Mouse (Mus musculus): Measurements from ENCODE around the gene Trmt44. TPM values are rescaled to one million over a fixed set of nuclear protein-coding genes. Genes with fewer than 3 reads are reported as not detected.

Gene Trmt44
- polyA plus RNA-seq, 1 experiment = 10.2 TPM

DNA sequence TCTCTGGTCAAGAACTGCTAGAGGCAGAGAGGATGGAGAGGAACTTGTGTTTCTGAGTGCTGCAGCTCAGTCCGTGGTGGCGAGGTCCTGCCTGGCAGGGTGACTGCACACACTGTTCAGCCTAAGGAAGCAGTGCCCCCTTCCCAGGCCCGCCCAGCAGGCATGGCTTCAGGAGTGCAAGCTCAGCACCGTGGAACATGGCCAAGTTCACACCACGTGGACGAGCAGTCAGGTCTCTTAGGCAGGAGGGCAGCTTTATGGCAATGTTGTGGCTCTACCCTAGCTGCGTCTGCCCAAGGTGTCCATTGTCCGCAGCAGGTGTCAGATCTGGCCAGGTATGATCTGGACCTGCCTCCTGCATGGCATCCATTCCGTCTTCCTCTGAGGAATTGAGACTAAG, 36.3 kb upstream of the Trmt44 start:
- no peak overlapping the region for H3K4me3 ChIP-seq (ENCODE audit: low read depth, low read length)
- no peak overlapping the region for H3K27ac ChIP-seq (ENCODE audit: insufficient read depth, low read length)
- TF ChIP-seq POLR2A (IDR thresholded peaks at IDR 0.05; ENCODE audit: insufficient read depth, low read length) (no peak), CTCF (IDR thresholded peaks at IDR 0.05; ENCODE audit: low read depth, low read length) (no peak), EP300 (IDR thresholded peaks at IDR 0.05; ENCODE audit: insufficient read depth, low read depth, low read length) (no peak)
- H3K9ac ChIP-seq (ENCODE audit: low read depth, poor library complexity, severe bottlenecking) = no peak overlapping the region
- peaks cover 2% of the 10 kb centered on the region for H3K4me1 ChIP-seq (ENCODE audit: control insufficient read depth, insufficient read depth, low read length)
- no peaks in the 10 kb centered on the region for H3K27me3 ChIP-seq (ENCODE audit: control insufficient read depth, insufficient read depth, low read length, poor library complexity, severe bottlenecking)
- no peaks in the 10 kb centered on the region for H3K9me3 ChIP-seq (replicated peaks; ENCODE audit: control insufficient read depth, insufficient read depth, low read length, poor library complexity, severe bottlenecking)
- H3K36me3 ChIP-seq (ENCODE audit: control insufficient read depth, insufficient read depth, low read length, poor library complexity, severe bottlenecking) = no peaks in the 10 kb centered on the region

DNA sequence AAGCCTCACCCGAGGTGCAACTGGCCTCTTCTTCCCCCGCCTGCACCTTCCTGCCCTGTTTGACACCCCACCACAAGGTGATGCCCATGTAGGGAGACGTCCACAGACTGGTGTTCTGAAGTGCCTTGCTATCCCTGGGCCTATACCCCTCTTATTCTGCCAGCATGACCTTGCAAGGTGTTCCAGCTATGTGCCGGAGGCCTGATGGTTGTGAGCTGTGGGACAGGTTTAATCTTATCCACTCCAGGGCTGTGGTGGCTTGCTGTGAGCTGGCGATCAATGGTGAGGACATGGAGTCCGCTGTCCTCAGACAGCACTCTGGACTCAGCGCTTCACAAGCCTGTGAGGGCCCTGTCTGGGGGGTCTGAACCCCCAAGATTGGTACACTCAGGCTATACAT, 35.5 kb upstream of the Trmt44 start:
- TF ChIP-seq EP300 (IDR thresholded peaks at IDR 0.05; ENCODE audit: insufficient read depth, low read depth, low read length) (no peak), CTCF (IDR thresholded peaks at IDR 0.05; ENCODE audit: low read depth, low read length) (no peak), POLR2A (IDR thresholded peaks at IDR 0.05; ENCODE audit: insufficient read depth, low read length) (no peak)
- H3K4me1 ChIP-seq (ENCODE audit: control insufficient read depth, insufficient read depth, low read length) = peaks cover 2% of the 10 kb centered on the region
- H3K4me3 ChIP-seq (ENCODE audit: low read depth, low read length) = no peak overlapping the region
- no peak overlapping the region for H3K9ac ChIP-seq (ENCODE audit: low read depth, poor library complexity, severe bottlenecking)
- H3K9me3 ChIP-seq (replicated peaks; ENCODE audit: control insufficient read depth, insufficient read depth, low read length, poor library complexity, severe bottlenecking) = no peaks in the 10 kb centered on the region
- no peaks in the 10 kb centered on the region for H3K27me3 ChIP-seq (ENCODE audit: control insufficient read depth, insufficient read depth, low read length, poor library complexity, severe bottlenecking)
- H3K27ac ChIP-seq (ENCODE audit: insufficient read depth, low read length) = no peak overlapping the region
- no peaks in the 10 kb centered on the region for H3K36me3 ChIP-seq (ENCODE audit: control insufficient read depth, insufficient read depth, low read length, poor library complexity, severe bottlenecking)

DNA sequence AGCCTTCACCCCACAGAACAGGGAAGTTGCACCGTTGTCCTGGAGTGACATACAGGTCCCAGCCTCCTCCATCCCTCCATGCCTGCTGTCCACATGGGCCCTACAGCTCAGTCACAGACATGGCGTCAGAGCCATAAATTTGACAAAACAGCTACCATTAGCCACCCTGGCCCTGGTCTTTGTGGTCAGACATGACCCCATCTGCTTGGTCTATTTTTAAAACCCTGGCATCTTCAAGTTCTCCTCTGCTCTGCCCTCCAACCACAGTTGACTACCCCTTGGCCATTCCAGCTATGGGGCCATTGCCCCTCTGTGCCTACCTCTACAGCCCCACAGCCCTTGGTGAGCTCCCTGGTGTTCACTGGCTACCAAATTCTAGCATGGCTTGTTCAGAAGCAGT, 35.1 kb upstream of the Trmt44 start:
- H3K27me3 ChIP-seq (ENCODE audit: control insufficient read depth, insufficient read depth, low read length, poor library complexity, severe bottlenecking) = no peaks in the 10 kb centered on the region
- H3K4me1 ChIP-seq (ENCODE audit: control insufficient read depth, insufficient read depth, low read length) = peaks cover 2% of the 10 kb centered on the region
- H3K36me3 ChIP-seq (ENCODE audit: control insufficient read depth, insufficient read depth, low read length, poor library complexity, severe bottlenecking) = no peaks in the 10 kb centered on the region
- TF ChIP-seq EP300 (IDR thresholded peaks at IDR 0.05; ENCODE audit: insufficient read depth, low read depth, low read length) (no peak), CTCF (IDR thresholded peaks at IDR 0.05; ENCODE audit: low read depth, low read length) (no peak), POLR2A (IDR thresholded peaks at IDR 0.05; ENCODE audit: insufficient read depth, low read length) (no peak)
- H3K9ac ChIP-seq (ENCODE audit: low read depth, poor library complexity, severe bottlenecking) = no peak overlapping the region
- H3K9me3 ChIP-seq (replicated peaks; ENCODE audit: control insufficient read depth, insufficient read depth, low read length, poor library complexity, severe bottlenecking) = no peaks in the 10 kb centered on the region
- H3K4me3 ChIP-seq (ENCODE audit: low read depth, low read length) = no peak overlapping the region
- H3K27ac ChIP-seq (ENCODE audit: insufficient read depth, low read length) = no peak overlapping the region

DNA sequence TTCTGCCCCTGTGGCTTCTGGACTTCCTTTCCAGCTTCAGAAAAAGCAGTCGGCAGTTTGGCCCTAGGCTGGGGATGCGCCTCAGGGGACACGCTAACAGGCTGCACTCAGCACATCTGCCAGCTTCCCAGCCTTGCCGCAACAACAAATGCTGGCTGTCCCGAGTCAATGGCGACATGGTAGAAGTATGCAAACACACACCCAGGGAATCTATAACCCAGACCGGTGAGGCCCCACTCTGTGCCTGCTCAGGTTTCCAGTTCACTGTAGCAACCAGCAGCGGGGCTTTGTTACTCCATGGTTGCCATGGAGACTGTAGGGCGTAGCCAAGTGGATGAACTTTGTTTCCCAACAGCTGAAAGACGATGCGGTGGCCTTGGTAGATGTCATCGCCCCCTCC, 34.5 kb upstream of the Trmt44 start:
- TF ChIP-seq EP300 (IDR thresholded peaks at IDR 0.05; ENCODE audit: insufficient read depth, low read depth, low read length) (no peak), CTCF (IDR thresholded peaks at IDR 0.05; ENCODE audit: low read depth, low read length) (no peak), POLR2A (IDR thresholded peaks at IDR 0.05; ENCODE audit: insufficient read depth, low read length) (no peak)
- H3K27ac ChIP-seq (ENCODE audit: insufficient read depth, low read length) = no peak overlapping the region
- H3K9ac ChIP-seq (ENCODE audit: low read depth, poor library complexity, severe bottlenecking) = no peak overlapping the region

DNA sequence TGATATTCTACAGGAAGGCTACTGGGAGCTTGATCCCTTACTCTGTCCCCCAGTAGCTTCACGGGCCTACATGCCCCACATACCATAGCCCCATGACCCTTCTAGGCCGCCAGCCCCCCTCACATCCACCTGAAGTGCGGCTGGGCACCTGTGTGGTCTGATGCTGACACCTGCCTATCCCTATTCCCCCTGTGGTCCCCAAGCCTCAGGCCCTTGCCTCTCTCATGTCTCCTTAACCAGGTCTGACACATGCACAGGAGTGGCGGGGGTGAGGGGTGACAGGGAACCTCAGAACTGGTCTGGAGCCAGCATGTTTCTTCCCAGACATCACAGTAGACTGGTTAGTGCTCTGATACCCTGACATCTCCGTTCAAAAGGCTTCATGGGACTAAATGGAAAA, 33.7 kb upstream of the Trmt44 start:
- H3K27me3 ChIP-seq (ENCODE audit: control insufficient read depth, insufficient read depth, low read length, poor library complexity, severe bottlenecking) = no peaks in the 10 kb centered on the region
- no peaks in the 10 kb centered on the region for H3K36me3 ChIP-seq (ENCODE audit: control insufficient read depth, insufficient read depth, low read length, poor library complexity, severe bottlenecking)
- no peak overlapping the region for H3K9ac ChIP-seq (ENCODE audit: low read depth, poor library complexity, severe bottlenecking)
- H3K4me3 ChIP-seq (ENCODE audit: low read depth, low read length) = no peak overlapping the region
- peaks cover 2% of the 10 kb centered on the region for H3K4me1 ChIP-seq (ENCODE audit: control insufficient read depth, insufficient read depth, low read length)
- H3K27ac ChIP-seq (ENCODE audit: insufficient read depth, low read length) = no peak overlapping the region
- no peak for TF ChIP-seq POLR2A (IDR thresholded peaks at IDR 0.05; ENCODE audit: insufficient read depth, low read length)
- no peak for TF ChIP-seq EP300 (IDR thresholded peaks at IDR 0.05; ENCODE audit: insufficient read depth, low read depth, low read length)
- TF ChIP-seq CTCF (IDR thresholded peaks at IDR 0.05; ENCODE audit: low read depth, low read length) = no peak
- H3K9me3 ChIP-seq (replicated peaks; ENCODE audit: control insufficient read depth, insufficient read depth, low read length, poor library complexity, severe bottlenecking) = no peaks in the 10 kb centered on the region

More for the DNA sequence above, 34.5 kb upstream of the Trmt44 start:
- no peak overlapping the region for H3K4me3 ChIP-seq (ENCODE audit: low read depth, low read length)
- peaks cover 2% of the 10 kb centered on the region for H3K4me1 ChIP-seq (ENCODE audit: control insufficient read depth, insufficient read depth, low read length)
- no peaks in the 10 kb centered on the region for H3K27me3 ChIP-seq (ENCODE audit: control insufficient read depth, insufficient read depth, low read length, poor library complexity, severe bottlenecking)
- H3K9me3 ChIP-seq (replicated peaks; ENCODE audit: control insufficient read depth, insufficient read depth, low read length, poor library complexity, severe bottlenecking) = no peaks in the 10 kb centered on the region
- H3K36me3 ChIP-seq (ENCODE audit: control insufficient read depth, insufficient read depth, low read length, poor library complexity, severe bottlenecking) = no peaks in the 10 kb centered on the region

DNA sequence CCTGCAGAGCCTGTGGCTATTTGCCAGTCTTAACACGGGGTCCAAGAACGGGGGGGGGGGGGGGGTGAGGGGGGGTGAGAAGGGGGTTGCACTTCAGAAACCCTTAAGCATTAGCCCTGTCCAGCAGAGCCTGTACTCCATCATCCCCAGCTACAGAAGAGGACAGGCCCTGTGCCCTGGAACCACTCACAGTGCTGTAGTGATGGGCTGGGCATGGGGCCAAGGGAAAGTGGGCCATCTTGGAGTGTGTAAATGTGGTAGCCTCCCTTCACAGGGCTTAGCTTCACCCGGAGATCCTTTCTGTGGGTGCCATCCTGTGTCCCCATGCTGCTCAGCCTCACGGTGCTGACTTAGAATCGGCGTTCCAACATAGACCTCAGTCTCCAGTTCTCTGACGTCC, 32.9 kb upstream of the Trmt44 start:
- Histone ChIP-seq H3K9ac (ENCODE audit: low read depth, poor library complexity, severe bottlenecking) (no peak overlapping the region), H3K9me3 (replicated peaks; ENCODE audit: control insufficient read depth, insufficient read depth, low read length, poor library complexity, severe bottlenecking) (no peaks in the 10 kb centered on the region), H3K36me3 (ENCODE audit: control insufficient read depth, insufficient read depth, low read length, poor library complexity, severe bottlenecking) (no peaks in the 10 kb centered on the region), H3K4me1 (ENCODE audit: control insufficient read depth, insufficient read depth, low read length) (peaks cover 2% of the 10 kb centered on the region), H3K4me3 (ENCODE audit: low read depth, low read length) (no peak overlapping the region), H3K27ac (ENCODE audit: insufficient read depth, low read length) (no peak overlapping the region), H3K27me3 (ENCODE audit: control insufficient read depth, insufficient read depth, low read length, poor library complexity, severe bottlenecking) (no peaks in the 10 kb centered on the region)
- TF ChIP-seq EP300 (IDR thresholded peaks at IDR 0.05; ENCODE audit: insufficient read depth, low read depth, low read length) (no peak), POLR2A (IDR thresholded peaks at IDR 0.05; ENCODE audit: insufficient read depth, low read length) (no peak), CTCF (IDR thresholded peaks at IDR 0.05; ENCODE audit: low read depth, low read length) (no peak)

Data from ES-Bruce4 (cell line).